Mouse (Mus musculus) brain, embryonic 14.5 days (tissue): ENCODE results near the gene Gna14.

Experiments
- CTCF ChIP-seq: fragments of 200-500 bp; IDR thresholded peaks from 2 replicates; pipeline ENCODE4 v1.5.1; 2012; ENCODE audit warnings: inconsistent platforms, mild to moderate bottlenecking, moderate library complexity, borderline replicate concordance; ENCODE audit not compliant: insufficient read depth, insufficient read length; ENCODE audit errors: extremely low read depth
- POLR2A ChIP-seq: fragments of 200-500 bp; IDR thresholded peaks from 2 replicates; pipeline ENCODE4 v1.6.1; 2012; ENCODE audit warnings: mild to moderate bottlenecking, inconsistent platforms, borderline replicate concordance; ENCODE audit not compliant: poor library complexity, insufficient read depth, insufficient read length, severe bottlenecking; ENCODE audit errors: extremely low read depth

GRCm38 (mm10) chr19:16459317-16459716, 23.8 kb downstream of the Gna14 start:
- TF ChIP-seq CTCF (no peak), POLR2A (no peak)
